Mouse (Mus musculus) heart, adult 2 months (tissue): ENCODE results near the gene Adnp.

Experiments
- CTCF ChIP-seq: fragments of 200-600 bp; IDR thresholded peaks from 2 replicates; pipeline ENCODE4 v1.8.1; 2022; ENCODE audit warnings: antibody characterized with exemption, mild to moderate bottlenecking, moderate library complexity
- POLR2A ChIP-seq: fragments of 200-500 bp; IDR thresholded peaks from 2 replicates; pipeline ENCODE4 v1.6.1; 2011; ENCODE audit warnings: mild to moderate bottlenecking, low read depth, low read length, control low read depth; ENCODE audit not compliant: insufficient read depth

DNA sequence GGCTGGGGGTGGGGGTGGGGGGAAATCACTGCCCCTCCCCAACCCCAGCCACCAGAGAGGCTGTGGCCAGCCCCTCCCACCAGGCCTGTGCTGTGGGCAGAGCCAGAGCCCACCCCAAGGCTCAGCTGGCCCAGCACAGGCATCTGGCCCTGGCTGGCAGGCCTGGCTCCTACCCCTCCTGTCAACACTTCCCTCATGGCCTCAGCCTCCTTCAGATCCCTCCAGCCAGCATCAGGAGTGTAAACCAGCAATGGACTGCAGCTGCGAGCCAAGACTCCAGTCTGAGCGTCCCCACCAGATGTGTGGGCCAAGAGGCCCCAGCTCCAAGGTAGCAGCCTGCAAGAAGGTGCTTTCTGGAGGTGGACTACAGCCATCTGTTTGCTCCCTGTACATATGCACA is 61.5 kb downstream of the Adnp start:
- TF ChIP-seq CTCF (no peak), POLR2A (no peak)
